Mouse (Mus musculus) limb, embryonic 11.5 days (tissue): Measurements from ENCODE around the gene Mark3. TPM values are rescaled to one million over a fixed set of nuclear protein-coding genes. Genes with fewer than 3 reads are reported as not detected.
A peak's percentile ranks its signal among the peaks of the same experiment; 100 is the strongest.

Experiments used
- ATAC-seq: fragments of 200-750 bp; cut with Nextera tagmentation; 2 replicates; pipeline ENCODE4 v1.8.0; 2017; ENCODE audit warnings: low read depth; ENCODE audit not compliant: insufficient number of reproducible peaks, low FRiP score, low TSS enrichment
- DNase-seq: peaks from one replicate; pipeline ENCODE4 v3.0.0-alpha.2; 2015; ENCODE audit warnings: low spot score
- H3K27ac ChIP-seq: fragments of 300-500 bp; sonication (generic); replicated peaks from 2 replicates; pipeline ENCODE4 v1.5.1; 2014; ENCODE audit warnings: low read depth, mild to moderate bottlenecking, low read length
- H3K27me3 ChIP-seq: fragments of 300-500 bp; sonication (generic); 2 replicates; pipeline ENCODE4 v1.6.1; 2014; ENCODE audit warnings: mild to moderate bottlenecking, low read length, mixed read lengths; ENCODE audit not compliant: control insufficient read depth, insufficient read depth
- H3K36me3 ChIP-seq: fragments of 300-500 bp; sonication (generic); 2 replicates; pipeline ENCODE4 v1.6.1; 2014; ENCODE audit warnings: mild to moderate bottlenecking, low read length, moderate library complexity, mixed read lengths; ENCODE audit not compliant: control insufficient read depth, insufficient read depth
- H3K4me1 ChIP-seq: fragments of 300-500 bp; sonication (generic); 2 replicates; pipeline ENCODE4 v1.6.1; 2014; ENCODE audit warnings: low read length, mixed read lengths; ENCODE audit not compliant: control insufficient read depth, insufficient read depth
- H3K4me2 ChIP-seq: fragments of 300-500 bp; sonication (generic); 2 replicates; pipeline ENCODE4 v1.6.1; 2014; ENCODE audit warnings: low read depth, mild to moderate bottlenecking, moderate library complexity; ENCODE audit not compliant: severe bottlenecking
- H3K4me3 ChIP-seq: fragments of 300-500 bp; sonication (generic); 2 replicates; pipeline ENCODE4 v1.5.1; 2014; ENCODE audit warnings: low read depth, low read length
- H3K9ac ChIP-seq: fragments of 300-500 bp; sonication (generic); 2 replicates; pipeline ENCODE4 v1.6.1; 2014; ENCODE audit warnings: mild to moderate bottlenecking, low read length
- H3K9me3 ChIP-seq: fragments of 300-500 bp; sonication (generic); 2 replicates; pipeline ENCODE4 v1.6.1; 2016; ENCODE audit warnings: low read length; ENCODE audit not compliant: control insufficient read depth
- WGBS: fragments of 180-500 bp; shearing (Covaris S2); extraction: QIAGEN DNeasy Blood & Tissue Kit; methylation state at CpG from one replicate; pipeline ENCODE4 v1.1.7; 2014; 5-methylcytosine and 5-hydroxymethylcytosine counted together
- polyA plus RNA-seq: library from polyadenylated mRNA; unstranded; fragments of >200 nt; fragmentation: Nextera tagmentation; extraction: Ambion mirVana; gene quantifications from 2 replicates; pipeline ENCODE4 v1.2.1, GENCODE M21; 2014

Mark3 gene
- polyA plus RNA-seq = 65.4 and 65.7 TPM in 2 replicates

DNA sequence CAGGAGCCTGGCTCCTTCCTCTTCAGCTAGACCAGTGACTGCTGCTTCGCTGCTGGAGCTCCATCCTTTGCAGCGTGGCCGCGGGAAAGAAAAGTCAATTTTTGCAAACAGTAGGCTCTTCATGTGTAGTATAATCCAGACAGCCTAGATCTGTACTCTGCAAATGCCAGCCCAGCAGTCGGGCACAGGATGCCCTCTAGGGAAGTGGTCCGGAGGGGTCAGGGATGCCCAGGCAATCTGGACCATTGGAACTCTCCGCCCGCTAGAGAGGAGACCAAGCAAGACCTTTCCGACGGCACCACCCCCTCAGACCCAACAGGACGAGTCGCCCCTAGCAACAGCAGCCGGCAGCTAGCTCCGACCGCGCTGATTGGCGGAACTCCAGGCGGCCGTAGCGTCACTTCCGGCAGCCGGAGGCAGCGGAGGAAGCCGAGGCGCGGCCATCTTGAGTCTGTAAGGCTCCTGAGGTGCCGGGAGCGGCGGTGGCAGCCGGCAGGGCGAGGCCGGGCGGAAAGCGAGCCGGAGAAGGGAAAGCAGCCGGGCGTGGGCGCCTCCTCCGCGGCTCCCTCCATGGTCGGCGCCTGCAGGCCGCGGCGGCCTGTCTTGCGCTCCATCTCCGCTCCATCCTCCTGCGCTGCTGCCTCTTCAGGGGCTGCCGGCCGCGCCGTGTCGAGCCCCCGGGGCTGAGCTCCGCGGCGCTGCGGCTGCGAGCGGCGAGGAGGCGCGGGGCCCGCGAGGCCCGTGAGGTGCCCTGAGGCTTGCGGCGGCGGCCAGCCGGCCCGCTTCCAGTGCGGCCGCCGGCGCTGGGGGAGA, at the start of gene Mark3:
Gene Mark3 (plus strand): TSS at position 450 of the 813 bp plus-strand sequence.
- no peaks in the 10 kb centered on the region for H3K36me3 ChIP-seq
- no peaks in the 10 kb centered on the region for H3K9me3 ChIP-seq
- no peaks in the 10 kb centered on the region for H3K27me3 ChIP-seq
- ATAC-seq (peak; percentile 98), DNase-seq (peak; percentile 96)
- peak within 1 kb of the TSS; percentile 79 for H3K27ac ChIP-seq
- WGBS = under 1% methylated on average over 64 of the region's 75 CpGs
- H3K4me3 ChIP-seq = peak within 1 kb of the TSS; percentile 91
- H3K4me2 ChIP-seq = peak within 1 kb of the TSS; percentile 82
- H3K4me1 ChIP-seq = peaks cover 3% of the 10 kb centered on the region; the same call in 1 of the 2 replicates
- peak within 1 kb of the TSS; percentile 97 for H3K9ac ChIP-seq

DNA sequence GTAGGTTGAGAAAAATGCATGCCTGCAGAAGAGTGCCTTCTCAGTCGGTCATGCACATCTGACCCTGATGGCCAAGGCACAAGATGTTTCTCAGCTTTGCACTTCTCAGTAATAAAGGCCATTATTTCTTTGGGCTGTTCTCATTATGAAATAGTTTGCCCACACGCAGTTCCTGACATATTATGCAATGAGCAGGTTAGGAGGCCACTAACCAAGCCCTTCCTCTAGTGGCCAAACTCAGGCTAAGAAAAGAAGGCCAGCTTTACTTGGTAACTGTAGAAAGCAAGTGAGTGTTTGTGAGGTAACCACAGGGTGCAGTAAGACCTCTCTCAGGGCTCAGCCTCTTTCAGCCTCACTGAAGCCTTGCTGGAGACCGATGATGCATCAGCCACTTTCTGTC, 49.4 kb upstream of the Mark3 start:
- WGBS = 84% methylated on average over 3 of the region's 3 CpGs
- ATAC-seq = no peak

DNA sequence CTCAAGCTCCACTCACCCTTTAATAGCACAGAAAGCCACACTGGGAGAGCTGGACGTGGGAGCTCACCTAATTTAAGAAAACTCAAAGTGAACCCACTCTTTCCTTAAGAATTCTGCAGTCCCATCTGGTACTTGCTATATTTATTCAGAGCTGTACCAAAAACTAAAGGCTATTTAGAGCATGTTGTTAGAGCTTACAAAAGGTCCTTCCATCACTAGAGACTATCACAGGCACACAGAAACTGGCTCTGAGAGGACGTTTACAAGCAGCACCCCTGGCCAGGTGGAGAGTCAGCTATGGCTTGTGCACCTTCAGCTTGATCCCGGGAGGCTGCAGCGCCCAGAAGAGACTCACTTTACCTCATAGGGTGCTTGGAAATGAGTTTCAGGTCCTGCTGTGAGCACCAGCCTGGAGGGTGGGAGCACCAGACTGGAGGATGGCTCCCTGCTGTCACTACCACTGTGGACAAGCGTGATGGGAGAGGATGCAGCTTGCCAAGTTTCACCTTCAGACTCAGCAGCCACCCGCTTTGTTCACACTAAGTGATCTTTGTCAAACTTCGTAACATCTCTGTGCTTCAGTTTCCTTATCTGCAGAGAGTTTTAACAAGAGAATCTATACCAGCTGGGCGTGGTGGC, 46.6 kb upstream of the Mark3 start:
- H3K27me3 ChIP-seq = no peaks in the 10 kb centered on the region
- H3K4me1 ChIP-seq = no peaks in the 10 kb centered on the region
- WGBS = 65% methylated on average over 8 of the region's 8 CpGs
- ATAC-seq = no peak
- H3K27ac ChIP-seq = no peak overlapping the region
- H3K36me3 ChIP-seq = no peaks in the 10 kb centered on the region
- DNase-seq = no peak
- no peak overlapping the region for H3K9ac ChIP-seq
- no peak overlapping the region for H3K4me3 ChIP-seq
- H3K9me3 ChIP-seq = no peaks in the 10 kb centered on the region
- H3K4me2 ChIP-seq = no peak overlapping the region

More for the DNA sequence above, 49.4 kb upstream of the Mark3 start:
- no peaks in the 10 kb centered on the region; the same call in 1 of the 2 replicates for H3K9me3 ChIP-seq
- H3K4me2 ChIP-seq = no peak overlapping the region
- H3K36me3 ChIP-seq = no peaks in the 10 kb centered on the region
- H3K4me3 ChIP-seq = no peak overlapping the region
- H3K27me3 ChIP-seq = no peaks in the 10 kb centered on the region
- no peak for DNase-seq
- H3K27ac ChIP-seq = no peak overlapping the region
- H3K4me1 ChIP-seq = no peaks in the 10 kb centered on the region
- no peak overlapping the region for H3K9ac ChIP-seq

DNA sequence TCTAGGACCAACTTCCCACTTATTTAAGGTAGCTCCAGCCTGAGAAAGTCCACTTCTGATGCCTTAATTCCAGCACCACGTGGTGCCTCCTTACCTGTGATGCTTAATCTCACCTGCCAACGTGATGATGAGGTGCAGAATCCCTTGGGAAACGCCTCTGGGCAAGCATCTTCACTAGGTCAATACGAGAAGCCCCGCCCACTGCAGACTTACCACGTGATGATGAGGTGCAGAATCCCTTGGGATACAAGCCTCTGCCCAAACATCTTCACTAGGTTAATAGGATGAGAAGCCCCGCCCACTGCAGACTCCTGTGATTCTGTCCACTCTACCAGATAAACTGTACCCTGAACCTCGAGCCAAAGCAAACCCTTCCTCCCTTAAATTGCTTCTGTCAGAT, 45.1 kb upstream of the Mark3 start:
- WGBS = 16% methylated on average over 8 of the region's 8 CpGs
- H3K4me2 ChIP-seq = no peak overlapping the region
- no peak overlapping the region for H3K4me3 ChIP-seq
- no peak overlapping the region for H3K27ac ChIP-seq
- no peak for ATAC-seq
- H3K9ac ChIP-seq = no peak overlapping the region
- no peaks in the 10 kb centered on the region for H3K9me3 ChIP-seq
- H3K4me1 ChIP-seq = no peaks in the 10 kb centered on the region
- H3K27me3 ChIP-seq = no peaks in the 10 kb centered on the region
- H3K36me3 ChIP-seq = no peaks in the 10 kb centered on the region
- DNase-seq = no peak

DNA sequence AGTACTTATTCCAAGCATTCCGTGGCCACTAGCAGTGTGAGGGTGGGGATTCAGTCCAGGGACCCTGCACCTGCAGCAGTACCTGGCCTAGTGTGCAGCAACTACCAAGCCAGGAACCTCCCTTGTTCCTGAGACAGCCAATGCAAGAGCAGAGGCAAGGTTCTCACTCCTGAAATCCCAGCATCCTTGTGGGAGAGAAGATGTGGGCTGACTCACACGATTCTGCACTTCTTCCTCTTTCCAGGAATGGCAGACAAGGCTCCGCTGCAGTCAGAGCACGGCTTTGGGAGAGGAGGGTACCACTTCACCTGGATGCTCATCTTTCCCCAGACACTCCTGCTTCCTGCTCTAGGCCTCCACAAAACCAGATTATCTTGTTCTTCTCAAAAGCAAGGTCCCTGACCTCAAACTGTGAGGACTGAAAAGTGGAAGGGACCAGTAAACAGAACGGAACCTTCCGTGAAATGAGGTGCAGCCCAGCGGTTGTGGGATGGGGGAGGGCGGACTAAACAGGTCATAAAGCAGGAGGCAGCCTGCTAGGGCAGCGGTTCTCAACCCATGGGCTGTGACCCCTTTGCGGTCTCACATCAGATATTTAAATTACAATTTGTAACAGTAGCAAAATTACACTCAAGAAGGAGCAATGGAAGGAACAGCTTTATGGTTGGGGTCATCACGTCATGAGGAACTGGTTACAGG, 41.1 kb upstream of the Mark3 start:
- Histone ChIP-seq H3K4me3 (no peak overlapping the region), H3K4me1 (peaks cover 5% of the 10 kb centered on the region; the same call in 1 of the 2 replicates), H3K4me2 (no peak overlapping the region), H3K36me3 (no peaks in the 10 kb centered on the region), H3K9ac (no peak overlapping the region), H3K27me3 (no peaks in the 10 kb centered on the region), H3K27ac (no peak overlapping the region), H3K9me3 (no peaks in the 10 kb centered on the region)
- DNase-seq (no peak), ATAC-seq (no peak)
- WGBS = 53% methylated on average over 11 of the region's 11 CpGs

DNA sequence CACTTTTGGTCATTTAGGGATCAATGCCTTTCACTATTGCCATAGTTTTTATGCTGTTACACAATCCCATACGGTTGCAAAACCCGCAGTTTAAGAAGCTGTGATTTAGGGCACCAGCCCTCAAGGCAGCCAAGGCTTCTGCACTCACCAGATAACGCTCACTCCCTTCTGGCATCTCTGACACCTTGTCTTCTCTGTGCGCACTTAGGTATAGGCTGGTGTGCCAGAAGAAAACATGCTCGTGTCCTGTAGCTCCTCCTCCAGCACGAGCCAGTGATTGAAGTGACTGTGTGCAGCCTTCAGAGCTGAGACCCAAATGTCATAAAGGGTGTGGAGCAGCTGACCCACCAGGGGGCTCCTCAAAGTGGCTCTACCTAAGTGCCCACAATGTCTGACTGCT, 39.0 kb upstream of the Mark3 start:
- Histone ChIP-seq H3K4me3 (no peak overlapping the region), H3K27ac (no peak overlapping the region), H3K9me3 (no peaks in the 10 kb centered on the region), H3K27me3 (no peaks in the 10 kb centered on the region), H3K4me2 (no peak overlapping the region), H3K4me1 (peaks cover 5% of the 10 kb centered on the region; the same call in 1 of the 2 replicates), H3K36me3 (peaks cover 6% of the 10 kb centered on the region), H3K9ac (no peak overlapping the region)
- DNase-seq (no peak), ATAC-seq (no peak)
- WGBS = 57% methylated on average over 6 of the region's 6 CpGs

DNA sequence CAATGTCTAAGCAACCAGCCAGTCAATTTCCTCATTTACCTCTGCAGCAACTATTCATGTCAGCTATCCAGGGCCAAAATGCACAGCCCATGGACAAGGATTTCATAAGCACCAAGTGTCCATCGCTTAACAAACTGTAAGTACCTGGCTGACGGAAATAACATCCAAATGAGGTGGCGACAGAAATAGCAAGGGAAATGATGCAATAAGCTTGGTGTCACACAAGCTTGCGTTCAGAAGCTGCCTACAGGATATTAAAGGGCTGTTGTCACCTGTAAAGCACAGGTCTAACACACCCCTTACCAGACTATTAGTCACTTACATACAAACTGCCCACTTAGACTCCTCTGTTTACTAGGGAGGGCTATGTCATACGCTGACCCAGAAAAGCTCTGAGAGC, 38.6 kb upstream of the Mark3 start:
- H3K36me3 ChIP-seq = peaks cover 9% of the 10 kb centered on the region
- peaks cover 5% of the 10 kb centered on the region; the same call in 1 of the 2 replicates for H3K4me1 ChIP-seq
- DNase-seq (no peak), ATAC-seq (no peak)
- H3K27me3 ChIP-seq = no peaks in the 10 kb centered on the region
- H3K27ac ChIP-seq = no peak overlapping the region
- no peak overlapping the region for H3K4me3 ChIP-seq
- peak overlapping the region; percentile 17; the same call in 1 of the 2 replicates for H3K9ac ChIP-seq
- no peak overlapping the region for H3K4me2 ChIP-seq
- WGBS = 83% methylated on average over 5 of the region's 5 CpGs
- H3K9me3 ChIP-seq = no peaks in the 10 kb centered on the region

DNA sequence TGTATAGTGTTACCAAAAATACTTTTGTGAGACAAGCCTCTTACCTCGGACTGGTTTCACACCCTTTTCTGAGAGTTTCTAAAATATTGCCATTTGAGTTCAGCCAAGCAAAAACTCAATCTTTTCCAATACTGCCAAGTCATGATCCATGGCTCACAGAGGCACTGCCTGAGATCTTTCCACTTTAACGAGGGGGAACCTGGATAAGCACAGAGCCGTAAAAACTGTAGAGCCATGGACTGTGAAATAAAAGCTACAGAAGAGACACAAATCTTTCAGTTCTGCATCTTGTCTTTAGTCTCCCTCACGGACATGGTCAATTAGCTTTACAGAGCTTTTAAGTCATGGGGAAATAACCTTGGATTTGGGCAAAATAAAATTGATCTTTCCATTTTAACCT, 37.6 kb upstream of the Mark3 start:
- 42% methylated on average over 4 of the region's 4 CpGs for WGBS

More for the DNA sequence above, 37.6 kb upstream of the Mark3 start:
- H3K4me3 ChIP-seq = peak overlapping the region; percentile 97
- ATAC-seq (no peak), DNase-seq (no peak)
- H3K9ac ChIP-seq = peak overlapping the region; percentile 98
- H3K9me3 ChIP-seq = no peaks in the 10 kb centered on the region
- H3K4me2 ChIP-seq = peak overlapping the region; percentile 58
- no peak overlapping the region for H3K27ac ChIP-seq
- no peaks in the 10 kb centered on the region for H3K27me3 ChIP-seq
- peaks cover 5% of the 10 kb centered on the region; the same call in 1 of the 2 replicates for H3K4me1 ChIP-seq
- peaks cover 17% of the 10 kb centered on the region for H3K36me3 ChIP-seq
